In genomic region chr6:97147755-97148382, GRCm38 (mm10) we compare ENCODE assay signal across 8 mouse cellular contexts. TPM values are rescaled to one million over a fixed set of nuclear protein-coding genes. Genes with fewer than 3 reads are reported as not detected.
DNase-seq lines count a peak whose midpoint lies in the region; ATAC-seq lines count a peak whose summit lies in the region.

No protein-coding gene starts in this region.

- peak overlapping the region; percentile 60 for H3K4me3 ChIP-seq in hindbrain, embryonic 15.5 days
- peak overlapping the region; percentile 96 for H3K4me3 ChIP-seq in megakaryocyte, embryonic 14.5 days (replicated peaks)
- peak overlapping the region; percentile 66 for H3K4me3 ChIP-seq in stomach, embryonic 14.5 days (ENCODE audit: low read depth, low read length)

- peaks cover 26% of the 10 kb centered on the region for H3K4me1 ChIP-seq in hindbrain, embryonic 15.5 days (replicated peaks)
- H3K4me1 ChIP-seq in megakaryocyte, embryonic 14.5 days: peaks cover 24% of the 10 kb centered on the region
- H3K4me1 ChIP-seq in stomach, embryonic 14.5 days (ENCODE audit: control insufficient read depth, insufficient read depth, low read length): peaks cover 13% of the 10 kb centered on the region; the same call in 1 of the 2 replicates

- peak; percentile 81 for ATAC-seq in hindbrain, embryonic 15.5 days (ENCODE audit: low FRiP score, low read depth)
- no peak for ATAC-seq in stomach, embryonic 14.5 days (ENCODE audit: insufficient number of reproducible peaks, insufficient read depth, low FRiP score, low read depth)

- 17% methylated on average over 18 of the region's 18 CpGs for WGBS in hindbrain, embryonic 15.5 days
- WGBS in stomach, embryonic 14.5 days: 24% methylated on average over 18 of the region's 18 CpGs

- peak overlapping the region; percentile 82 for H3K27ac ChIP-seq in hindbrain, embryonic 15.5 days (replicated peaks)
- peak overlapping the region; percentile 71; the same call in 1 of the 2 replicates for H3K27ac ChIP-seq in stomach, embryonic 14.5 days (ENCODE audit: low read length)

- H3K9ac ChIP-seq in hindbrain, embryonic 15.5 days: peak overlapping the region; percentile 74
- H3K9ac ChIP-seq in stomach, embryonic 14.5 days (replicated peaks; ENCODE audit: low read depth, low read length): peak overlapping the region; percentile 79

- no peaks in the 10 kb centered on the region for H3K36me3 ChIP-seq in hindbrain, embryonic 15.5 days
- H3K36me3 ChIP-seq in megakaryocyte, embryonic 14.5 days (replicated peaks; ENCODE audit: low read length): peaks cover 32% of the 10 kb centered on the region
- H3K36me3 ChIP-seq in stomach, embryonic 14.5 days (ENCODE audit: control insufficient read depth, insufficient read depth, low read length): no peaks in the 10 kb centered on the region

- peak overlapping the region; percentile 94 for H3K4me2 ChIP-seq in hindbrain, embryonic 15.5 days
- peak overlapping the region; percentile 100 for H3K4me2 ChIP-seq in stomach, embryonic 14.5 days (replicated peaks; ENCODE audit: low read depth, low read length)

- no peaks in the 10 kb centered on the region for H3K9me3 ChIP-seq in hindbrain, embryonic 15.5 days
- no peaks in the 10 kb centered on the region for H3K9me3 ChIP-seq in megakaryocyte, embryonic 14.5 days
- H3K9me3 ChIP-seq in stomach, embryonic 14.5 days (ENCODE audit: control insufficient read depth, low read depth, low read length): no peaks in the 10 kb centered on the region

- intact Hi-C loops in left cerebral cortex, postnatal 14 days (cut with DNase I): no loop called here

- peak; percentile 9 to 37 for DNase-seq in left cerebral cortex, adult 18-20 months (ENCODE audit: low spot score in 2 of 2)
- DNase-seq in left cerebral cortex, adult 11 months (ENCODE audit: low spot score): no peak
- peak; percentile 41 to 63 for DNase-seq in cerebellum, adult 18-20 months
- DNase-seq in frontal cortex, postnatal 14 days (ENCODE audit: low spot score in 2 of 2): peak; percentile 21 to 30
- DNase-seq in left cerebral cortex, postnatal 14 days (ENCODE audit: low spot score in 2 of 2): peak; percentile 32 to 61

- no peaks in the 10 kb centered on the region for H3K27me3 ChIP-seq in hindbrain, embryonic 15.5 days
- no peaks in the 10 kb centered on the region for H3K27me3 ChIP-seq in megakaryocyte, embryonic 14.5 days (replicated peaks)
- H3K27me3 ChIP-seq in stomach, embryonic 14.5 days (ENCODE audit: control insufficient read depth, insufficient read depth, low read length): no peaks in the 10 kb centered on the region

RNA-seq across cellular contexts. Expression of gene Eogt, which starts 1.1 kb away (rescaled TPM):
- total RNA-seq in left cerebral cortex, adult 18-20 months (2021): 10 to 100 TPM; 20.8 to 21.2 TPM
- 12.8 and 14.2 TPM in 2 replicates for polyA plus RNA-seq in hindbrain, embryonic 15.5 days (2015; fragmentation: Nextera tagmentation; extraction: Ambion mirVana)
- total RNA-seq in left cerebral cortex, postnatal 14 days (2021): 10 to 100 TPM; 38.6 to 41.3 TPM
- polyA plus RNA-seq in megakaryocyte, embryonic 14.5 days (2012; ENCODE audit: insufficient read depth, low replicate concordance): 0.21 TPM in 1 of 2 replicates, not detected in the other
- 9.9 and 11.7 TPM in 2 replicates for polyA plus RNA-seq in stomach, embryonic 14.5 days (2014; fragmentation: Nextera tagmentation; extraction: Ambion mirVana)

RNA-seq across cellular contexts. Expression of gene Tmf1, which starts 31.1 kb away (rescaled TPM):
- total RNA-seq in left cerebral cortex, adult 18-20 months (2021): 10 to 100 TPM; 49.7 to 54.4 TPM
- 33.0 and 37.2 TPM in 2 replicates for polyA plus RNA-seq in hindbrain, embryonic 15.5 days (2015; fragmentation: Nextera tagmentation; extraction: Ambion mirVana)
- 10 to 100 TPM; 53.6 to 55.3 TPM for total RNA-seq in left cerebral cortex, postnatal 14 days (2021)
- 0.52 and 2.5 TPM in 2 replicates for polyA plus RNA-seq in megakaryocyte, embryonic 14.5 days (2012; ENCODE audit: insufficient read depth, low replicate concordance)
- polyA plus RNA-seq in stomach, embryonic 14.5 days (2014; fragmentation: Nextera tagmentation; extraction: Ambion mirVana): 34.4 and 36.1 TPM in 2 replicates

RNA-seq across cellular contexts. Expression of gene Uba3, which starts 57.6 kb away (rescaled TPM):
- 10 to 100 TPM; 70.9 to 74.3 TPM for total RNA-seq in left cerebral cortex, adult 18-20 months (2021)
- 84.0 and 84.3 TPM in 2 replicates for polyA plus RNA-seq in hindbrain, embryonic 15.5 days (2015; fragmentation: Nextera tagmentation; extraction: Ambion mirVana)
- total RNA-seq in left cerebral cortex, postnatal 14 days (2021): 10 to 100 TPM; 65.4 to 66.3 TPM
- 4.7 and 9.4 TPM in 2 replicates for polyA plus RNA-seq in megakaryocyte, embryonic 14.5 days (2012; ENCODE audit: insufficient read depth, low replicate concordance)
- 79.9 and 85.7 TPM in 2 replicates for polyA plus RNA-seq in stomach, embryonic 14.5 days (2014; fragmentation: Nextera tagmentation; extraction: Ambion mirVana)
